Mouse (Mus musculus): ENCODE data around the gene Golph3. TPM values are rescaled to one million over a fixed set of nuclear protein-coding genes. Genes with fewer than 3 reads are reported as not detected.
A peak's percentile ranks its signal among the peaks of the same experiment; 100 is the strongest.

Golph3 gene
- polyA plus RNA-seq, 1 experiment from 2014 or later = 47.1 TPM

DNA sequence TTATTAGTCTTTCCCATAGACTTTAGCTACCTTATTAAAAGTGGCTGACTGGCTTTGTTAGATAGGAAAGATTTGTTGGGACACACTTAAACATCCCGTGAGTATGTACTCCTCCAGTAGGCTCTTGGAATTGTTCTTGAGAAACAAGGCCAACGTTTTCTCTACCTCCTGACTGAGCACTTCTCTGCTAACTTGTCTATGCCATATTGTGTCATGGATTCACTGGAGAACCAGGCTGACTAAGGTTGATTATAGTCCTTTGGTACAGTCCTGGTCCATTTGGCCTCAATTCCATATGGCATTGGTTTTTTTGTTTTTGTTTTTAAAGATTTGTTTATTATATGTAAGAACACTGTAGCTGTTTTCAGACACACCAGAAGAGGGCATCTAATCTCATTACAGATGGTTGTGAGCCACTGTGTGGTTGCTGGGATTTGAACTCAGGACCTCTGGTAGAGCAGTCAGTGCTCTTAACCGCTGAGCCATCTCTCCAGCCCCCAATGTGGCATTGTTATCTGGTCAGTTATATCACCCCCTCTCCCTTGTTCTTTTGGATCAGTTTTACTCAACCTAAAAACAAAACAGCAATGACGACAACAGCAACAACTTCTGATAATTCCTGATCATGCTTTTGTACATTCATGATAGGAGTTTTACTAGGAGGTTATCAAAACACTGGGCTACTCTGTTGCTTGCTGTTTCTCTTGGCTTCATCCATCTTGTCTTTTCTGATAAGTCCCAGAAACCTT, 16.0 kb downstream of the Golph3 start:
- peak; percentile 36; the same call in 1 of the 2 replicates for ATAC-seq (ENCODE audit: insufficient read depth)
- 0 out of 2 replicates have a peak overlapping the region, but pooled peaks have one; percentile 2 for H3K4me2 ChIP-seq
- peaks cover 75% of the 10 kb centered on the region for H3K4me1 ChIP-seq (replicated peaks)
- WGBS (ENCODE audit: insufficient replicate concordance) = 33% methylated on average over 4 of the region's 4 CpGs
- no peaks in the 10 kb centered on the region for H3K9me3 ChIP-seq (replicated peaks)
- no peak overlapping the region for H3K9ac ChIP-seq
- no peak overlapping the region for H3K4me3 ChIP-seq (replicated peaks)
- peak overlapping the region; percentile 19 for H3K27ac ChIP-seq (replicated peaks)
- H3K36me3 ChIP-seq (replicated peaks) = 0 out of 2 replicates have a peak, but pooled peaks cover 4% of the 10 kb centered on the region
- no peaks in the 10 kb centered on the region for H3K27me3 ChIP-seq

DNA sequence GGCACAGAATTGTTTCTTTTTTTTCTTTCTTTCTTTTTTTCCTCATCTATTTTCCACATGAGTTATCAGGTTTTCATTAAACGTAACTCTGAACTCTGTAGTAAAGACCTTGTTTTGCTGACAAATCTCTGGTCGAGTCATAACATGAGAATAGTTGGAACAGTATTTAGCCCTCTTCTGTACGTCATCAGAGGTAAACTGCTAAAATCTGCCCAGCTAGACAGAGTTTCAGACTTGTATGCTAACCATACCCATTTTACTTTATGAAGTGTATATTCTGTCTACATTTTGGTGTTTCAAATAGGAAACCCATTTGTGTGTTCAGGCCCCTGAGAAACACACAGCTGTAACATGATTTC, 16.5 kb downstream of the Golph3 start:
- Histone ChIP-seq H3K27me3 (no peaks in the 10 kb centered on the region), H3K4me3 (replicated peaks) (no peak overlapping the region), H3K9ac (no peak overlapping the region), H3K27ac (replicated peaks) (peak overlapping the region; percentile 19), H3K4me2 (no peak overlapping the region), H3K4me1 (replicated peaks) (peaks cover 78% of the 10 kb centered on the region), H3K9me3 (replicated peaks) (no peaks in the 10 kb centered on the region), H3K36me3 (replicated peaks) (peaks cover 7% of the 10 kb centered on the region; the same call in 1 of the 2 replicates)
- no peak for ATAC-seq (ENCODE audit: insufficient read depth)
- 31% methylated on average over 3 of the region's 3 CpGs for WGBS (ENCODE audit: insufficient replicate concordance)

DNA sequence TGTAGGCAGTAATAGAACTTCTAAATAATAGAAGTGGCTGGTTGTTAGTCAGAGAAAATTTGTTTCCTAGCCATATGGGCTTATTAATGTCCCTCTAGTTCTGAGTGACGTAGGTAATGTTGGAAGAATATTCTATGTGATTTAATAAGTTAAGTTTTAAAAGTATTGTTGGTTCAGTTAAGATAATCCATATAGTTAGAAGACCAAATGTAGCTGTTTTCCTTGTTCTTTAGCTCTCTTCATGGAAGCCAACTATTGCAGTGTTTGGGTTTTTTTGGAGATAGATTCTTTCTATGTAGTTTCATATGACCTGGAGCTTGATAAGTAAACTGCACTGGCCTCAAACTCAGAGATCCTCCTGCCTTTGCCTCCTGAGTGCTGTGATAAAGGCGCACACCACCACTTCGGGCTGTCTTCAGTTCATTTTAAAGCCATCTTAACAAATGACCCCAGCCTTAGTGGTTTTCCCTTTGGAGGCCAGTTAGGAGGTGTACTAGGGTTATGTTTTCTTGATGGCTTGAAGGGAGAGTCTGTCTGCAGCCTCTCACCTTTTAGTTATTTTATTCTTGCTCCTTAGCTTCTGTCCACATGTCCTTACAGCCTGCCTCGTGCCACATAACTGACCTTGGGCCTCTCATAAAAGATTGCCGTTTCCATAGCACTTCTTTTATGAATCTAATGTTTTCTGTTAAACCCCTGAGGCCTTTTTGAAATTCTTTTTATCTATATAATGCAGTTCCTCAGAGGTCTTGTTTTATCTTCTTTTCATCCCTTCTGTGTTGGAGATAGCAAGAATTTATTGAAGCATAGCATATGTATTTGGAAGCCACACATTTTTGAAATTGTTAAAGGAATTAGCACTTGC, 19.5 kb downstream of the Golph3 start:
- Histone ChIP-seq H3K4me2 (peak overlapping the region; percentile 68), H3K9me3 (replicated peaks) (no peaks in the 10 kb centered on the region), H3K36me3 (replicated peaks) (peaks cover 34% of the 10 kb centered on the region), H3K4me1 (replicated peaks) (peaks cover 59% of the 10 kb centered on the region), H3K27me3 (no peaks in the 10 kb centered on the region), H3K4me3 (replicated peaks) (peak overlapping the region; percentile 30), H3K27ac (replicated peaks) (peak overlapping the region; percentile 90), H3K9ac (peak overlapping the region; percentile 38)
- 28% methylated on average over 5 of the region's 5 CpGs for WGBS (ENCODE audit: insufficient replicate concordance)
- ATAC-seq (ENCODE audit: insufficient read depth) = peak; percentile 73

DNA sequence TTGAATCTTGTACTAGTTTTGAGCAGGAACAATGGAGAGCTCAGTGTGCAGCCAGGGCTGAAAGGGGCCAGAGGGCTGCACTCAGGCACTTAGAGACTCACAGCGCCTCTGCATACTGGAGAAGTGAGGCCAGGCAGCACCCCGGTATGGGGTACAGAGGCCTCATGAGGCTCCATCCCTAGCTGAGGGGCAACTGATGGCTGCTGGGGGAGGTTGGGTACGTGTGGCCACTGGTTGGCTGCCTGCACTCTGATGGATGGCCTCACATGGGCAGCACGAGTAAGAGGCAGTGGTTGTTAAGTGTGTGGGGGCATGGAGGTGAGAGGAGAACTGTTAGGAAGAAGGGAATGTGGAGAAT, 20.1 kb downstream of the Golph3 start:
- peaks cover 53% of the 10 kb centered on the region for H3K4me1 ChIP-seq (replicated peaks)
- no peaks in the 10 kb centered on the region for H3K27me3 ChIP-seq
- H3K4me2 ChIP-seq = peak overlapping the region; percentile 68
- peak; percentile 69 for ATAC-seq (ENCODE audit: insufficient read depth)
- H3K9me3 ChIP-seq (replicated peaks) = no peaks in the 10 kb centered on the region
- peak overlapping the region; percentile 30 for H3K4me3 ChIP-seq (replicated peaks)
- peaks cover 40% of the 10 kb centered on the region for H3K36me3 ChIP-seq (replicated peaks)
- H3K27ac ChIP-seq (replicated peaks) = peak overlapping the region; percentile 90
- H3K9ac ChIP-seq = peak overlapping the region; percentile 38
- 18% methylated on average over 4 of the region's 4 CpGs for WGBS (ENCODE audit: insufficient replicate concordance)

- Histone ChIP-seq H3K9me3 (replicated peaks) (no peaks in the 10 kb centered on the region), H3K4me1 (replicated peaks) (peaks cover 6% of the 10 kb centered on the region), H3K4me3 (replicated peaks) (no peak overlapping the region), H3K27me3 (no peaks in the 10 kb centered on the region), H3K4me2 (no peak overlapping the region), H3K36me3 (replicated peaks) (peaks cover 76% of the 10 kb centered on the region), H3K9ac (no peak overlapping the region), H3K27ac (replicated peaks) (no peak overlapping the region)
- 80% methylated on average over 3 of the region's 3 CpGs for WGBS (ENCODE audit: insufficient replicate concordance)
- ATAC-seq (ENCODE audit: insufficient read depth) = no peak
Measured at GRCm38 (mm10) chr15:12346916-12347315, 25.7 kb downstream of the Golph3 start.

DNA sequence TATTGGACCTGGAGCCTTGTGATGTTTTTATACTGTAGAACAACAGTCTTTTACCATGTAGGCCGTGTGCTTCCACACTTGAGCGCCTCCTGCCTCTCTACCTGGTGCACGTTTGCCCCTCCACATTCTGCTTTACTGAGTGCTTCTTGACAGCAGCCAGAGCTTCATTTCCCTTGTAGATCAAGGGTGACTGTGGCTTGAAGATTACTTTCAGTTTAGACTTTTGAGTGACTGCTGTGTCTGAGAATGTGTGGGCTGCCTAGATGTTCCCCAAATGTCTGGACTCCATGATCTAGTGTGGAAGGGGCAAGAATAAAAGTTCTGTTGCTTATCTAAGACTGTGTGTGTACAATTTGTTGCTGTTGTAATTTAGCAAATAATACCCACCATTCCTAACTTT, 27.7 kb downstream of the Golph3 start:
- Histone ChIP-seq H3K4me1 (replicated peaks) (no peaks in the 10 kb centered on the region), H3K36me3 (replicated peaks) (peaks cover 76% of the 10 kb centered on the region), H3K27ac (replicated peaks) (no peak overlapping the region), H3K4me2 (no peak overlapping the region), H3K4me3 (replicated peaks) (no peak overlapping the region), H3K9me3 (replicated peaks) (no peaks in the 10 kb centered on the region), H3K27me3 (no peaks in the 10 kb centered on the region), H3K9ac (no peak overlapping the region)
- 70% methylated on average over 3 of the region's 3 CpGs for WGBS (ENCODE audit: insufficient replicate concordance)
- no peak for ATAC-seq (ENCODE audit: insufficient read depth)

- H3K4me2 ChIP-seq = no peak overlapping the region
- H3K27ac ChIP-seq (replicated peaks) = no peak overlapping the region
- WGBS (ENCODE audit: insufficient replicate concordance) = 76% methylated on average over 5 of the region's 5 CpGs
- no peaks in the 10 kb centered on the region for H3K27me3 ChIP-seq
- H3K4me3 ChIP-seq (replicated peaks) = no peak overlapping the region
- no peak for ATAC-seq (ENCODE audit: insufficient read depth)
- no peak overlapping the region for H3K9ac ChIP-seq
- H3K4me1 ChIP-seq (replicated peaks) = no peaks in the 10 kb centered on the region
- no peaks in the 10 kb centered on the region for H3K9me3 ChIP-seq (replicated peaks)
- H3K36me3 ChIP-seq (replicated peaks) = peaks cover 75% of the 10 kb centered on the region
Measured at GRCm38 (mm10) chr15:12349840-12350239, 28.6 kb downstream of the Golph3 start.

GRCm38 (mm10) chr15:12351470-12351869, 30.2 kb downstream of the Golph3 start:
- 91% methylated on average over 7 of the region's 7 CpGs for WGBS (ENCODE audit: insufficient replicate concordance)
- H3K27ac ChIP-seq (replicated peaks) = no peak overlapping the region
- ATAC-seq (ENCODE audit: insufficient read depth) = no peak
- H3K27me3 ChIP-seq = no peaks in the 10 kb centered on the region
- H3K9me3 ChIP-seq (replicated peaks) = no peaks in the 10 kb centered on the region
- H3K4me2 ChIP-seq = no peak overlapping the region
- no peak overlapping the region for H3K9ac ChIP-seq
- peaks cover 75% of the 10 kb centered on the region for H3K36me3 ChIP-seq (replicated peaks)
- H3K4me3 ChIP-seq (replicated peaks) = no peak overlapping the region
- H3K4me1 ChIP-seq (replicated peaks) = no peaks in the 10 kb centered on the region

GRCm38 (mm10) chr15:12354281-12354810, 33.1 kb downstream of the Golph3 start:
- no peak overlapping the region for H3K9ac ChIP-seq
- no peak overlapping the region for H3K4me2 ChIP-seq
- H3K9me3 ChIP-seq (replicated peaks) = no peaks in the 10 kb centered on the region
- H3K27me3 ChIP-seq = no peaks in the 10 kb centered on the region
- no peak for ATAC-seq (ENCODE audit: insufficient read depth)
- 88% methylated on average over 2 of the region's 2 CpGs for WGBS (ENCODE audit: insufficient replicate concordance)
- no peak overlapping the region for H3K4me3 ChIP-seq (replicated peaks)
- no peaks in the 10 kb centered on the region for H3K4me1 ChIP-seq (replicated peaks)
- H3K27ac ChIP-seq (replicated peaks) = no peak overlapping the region
- peaks cover 59% of the 10 kb centered on the region for H3K36me3 ChIP-seq (replicated peaks)

DNA sequence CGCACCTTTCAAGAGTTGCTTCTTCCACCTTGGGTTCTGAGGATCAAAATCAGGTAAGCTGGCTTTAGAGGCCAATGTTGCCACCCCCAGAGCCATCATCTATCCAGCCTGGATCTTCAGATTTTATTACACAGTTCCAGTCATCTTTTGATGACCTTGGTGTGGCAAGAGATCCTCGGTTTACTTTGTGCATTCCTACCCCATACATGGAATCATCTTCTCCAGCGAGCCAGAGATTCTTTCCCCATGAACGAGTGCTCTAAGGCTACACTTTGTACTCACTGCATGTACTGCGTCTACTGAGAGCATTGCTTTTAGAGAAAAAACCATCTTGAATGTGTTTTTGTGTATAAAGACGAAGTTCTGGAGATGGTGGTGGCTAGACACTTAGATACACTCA, 34.0 kb downstream of the Golph3 start:
- WGBS (ENCODE audit: insufficient replicate concordance) = 84% methylated on average over 6 of the region's 6 CpGs
- H3K4me1 ChIP-seq (replicated peaks) = no peaks in the 10 kb centered on the region
- no peak overlapping the region for H3K4me3 ChIP-seq (replicated peaks)
- no peak overlapping the region for H3K4me2 ChIP-seq
- no peak overlapping the region for H3K9ac ChIP-seq
- no peak for ATAC-seq (ENCODE audit: insufficient read depth)
- no peaks in the 10 kb centered on the region for H3K27me3 ChIP-seq
- peaks cover 50% of the 10 kb centered on the region for H3K36me3 ChIP-seq (replicated peaks)
- no peak overlapping the region for H3K27ac ChIP-seq (replicated peaks)
- no peaks in the 10 kb centered on the region for H3K9me3 ChIP-seq (replicated peaks)

- H3K4me3 ChIP-seq (replicated peaks) = no peak overlapping the region
- no peaks in the 10 kb centered on the region for H3K27me3 ChIP-seq
- H3K4me1 ChIP-seq (replicated peaks) = no peaks in the 10 kb centered on the region
- H3K36me3 ChIP-seq (replicated peaks) = peaks cover 48% of the 10 kb centered on the region
- H3K9ac ChIP-seq = no peak overlapping the region
- no peaks in the 10 kb centered on the region for H3K9me3 ChIP-seq (replicated peaks)
- no peak overlapping the region for H3K27ac ChIP-seq (replicated peaks)
- 67% methylated on average over 7 of the region's 7 CpGs for WGBS (ENCODE audit: insufficient replicate concordance)
- no peak overlapping the region for H3K4me2 ChIP-seq
- no peak for ATAC-seq (ENCODE audit: insufficient read depth)
Measured at GRCm38 (mm10) chr15:12355907-12356306, 34.7 kb downstream of the Golph3 start.
